Mouse (Mus musculus) forebrain, embryonic 12.5 days (tissue): ENCODE measurements around the gene Scn4b. TPM values are rescaled to one million over a fixed set of nuclear protein-coding genes. Genes with fewer than 3 reads are reported as not detected.

Experiments
- ATAC-seq: fragments of 200-750 bp; cut with Nextera tagmentation; 2 replicates; pipeline ENCODE4 v1.8.0; 2017; ENCODE audit warnings: moderate TSS enrichment; ENCODE audit not compliant: low FRiP score
- H3K27ac ChIP-seq: fragments of 300-500 bp; sonication (generic); 2 replicates; pipeline ENCODE4 v1.5.1; 2016; ENCODE audit warnings: mild to moderate bottlenecking
- H3K27me3 ChIP-seq: fragments of 300-500 bp; sonication (generic); 2 replicates; pipeline ENCODE4 v1.6.1; 2016; ENCODE audit warnings: mild to moderate bottlenecking
- H3K36me3 ChIP-seq: fragments of 300-500 bp; sonication (generic); replicated peaks from 2 replicates; pipeline ENCODE4 v1.6.1; 2016; ENCODE audit warnings: mild to moderate bottlenecking
- H3K4me1 ChIP-seq: fragments of 300-500 bp; sonication (generic); 2 replicates; pipeline ENCODE4 v1.6.1; 2016
- H3K4me2 ChIP-seq: fragments of 300-500 bp; sonication (generic); 2 replicates; pipeline ENCODE4 v1.6.1; 2016; ENCODE audit warnings: mild to moderate bottlenecking, moderate library complexity
- H3K4me3 ChIP-seq: fragments of 300-500 bp; sonication (generic); replicated peaks from 2 replicates; pipeline ENCODE4 v1.5.1; 2016; ENCODE audit warnings: mild to moderate bottlenecking
- H3K9ac ChIP-seq: fragments of 300-500 bp; sonication (generic); 2 replicates; pipeline ENCODE4 v1.6.1; 2016; ENCODE audit warnings: mild to moderate bottlenecking
- H3K9me3 ChIP-seq: fragments of 300-500 bp; sonication (generic); 2 replicates; pipeline ENCODE4 v1.6.1; 2016
- WGBS: fragments of 180-500 bp; shearing (Covaris S2); methylation state at CpG from one replicate; pipeline ENCODE4 v1.1.7; 2016; 5-methylcytosine and 5-hydroxymethylcytosine counted together
- polyA plus RNA-seq: library from polyadenylated mRNA; unstranded; fragments of >200 nt; fragmentation: Nextera tagmentation; extraction: Ambion mirVana; gene quantifications from 2 replicates; pipeline ENCODE4 v1.2.1, GENCODE M21; 2016

The Scn4b gene
- polyA plus RNA-seq, 1 experiment from 2014 or later: 0.23 TPM

- H3K36me3 ChIP-seq: no peaks in the 10 kb centered on the region
- ATAC-seq: no peak
- H3K27ac ChIP-seq: no peak overlapping the region
- 21% methylated on average over 5 of the region's 5 CpGs for WGBS
- H3K4me3 ChIP-seq: no peak overlapping the region
- H3K4me1 ChIP-seq: peaks cover 14% of the 10 kb centered on the region
- H3K9ac ChIP-seq: no peak overlapping the region
- no peak overlapping the region for H3K4me2 ChIP-seq
- peaks cover 76% of the 10 kb centered on the region for H3K27me3 ChIP-seq
- no peaks in the 10 kb centered on the region for H3K9me3 ChIP-seq
Measured at GRCm38 (mm10) chr9:45133484-45134310, 4.5 kb upstream of the Scn4b start.

- Histone ChIP-seq H3K27ac (no peak overlapping the region), H3K36me3 (no peaks in the 10 kb centered on the region)
- 10% methylated on average over 7 of the region's 7 CpGs for WGBS
Measured at GRCm38 (mm10) chr9:45136442-45137169, 1.6 kb upstream of the Scn4b start.

GRCm38 (mm10) chr9:45139082-45139481, 887 bp downstream of the Scn4b start:
- Histone ChIP-seq H3K27ac (no peak overlapping the region), H3K4me2 (peak overlapping the region; percentile 88), H3K4me3 (peak overlapping the region; percentile 47), H3K27me3 (peaks cover 99% of the 10 kb centered on the region), H3K4me1 (peaks cover 30% of the 10 kb centered on the region), H3K36me3 (no peaks in the 10 kb centered on the region), H3K9ac (0 out of 2 replicates have a peak overlapping the region, but pooled peaks have one; percentile 51), H3K9me3 (no peaks in the 10 kb centered on the region)
- ATAC-seq: no peak
- WGBS: under 1% methylated on average over 7 of the region's 7 CpGs

More at GRCm38 (mm10) chr9:45136442-45137169, 1.6 kb upstream of the Scn4b start:
- Histone ChIP-seq H3K4me1 (peaks cover 28% of the 10 kb centered on the region), H3K27me3 (peaks cover 96% of the 10 kb centered on the region), H3K4me3 (no peak overlapping the region), H3K9ac (no peak overlapping the region), H3K9me3 (no peaks in the 10 kb centered on the region), H3K4me2 (no peak overlapping the region)
- no peak for ATAC-seq

GRCm38 (mm10) chr9:45140945-45141344, 2.8 kb downstream of the Scn4b start:
- H3K4me3 ChIP-seq: no peak overlapping the region
- 31% methylated on average over 7 of the region's 7 CpGs for WGBS
- H3K4me1 ChIP-seq: peaks cover 36% of the 10 kb centered on the region
- no peak overlapping the region for H3K4me2 ChIP-seq
- no peak overlapping the region for H3K27ac ChIP-seq
- H3K9me3 ChIP-seq: no peaks in the 10 kb centered on the region
- ATAC-seq: peak; percentile 63; the same call in 1 of the 2 replicates
- no peaks in the 10 kb centered on the region for H3K36me3 ChIP-seq
- peaks cover 98% of the 10 kb centered on the region for H3K27me3 ChIP-seq
- no peak overlapping the region for H3K9ac ChIP-seq

DNA sequence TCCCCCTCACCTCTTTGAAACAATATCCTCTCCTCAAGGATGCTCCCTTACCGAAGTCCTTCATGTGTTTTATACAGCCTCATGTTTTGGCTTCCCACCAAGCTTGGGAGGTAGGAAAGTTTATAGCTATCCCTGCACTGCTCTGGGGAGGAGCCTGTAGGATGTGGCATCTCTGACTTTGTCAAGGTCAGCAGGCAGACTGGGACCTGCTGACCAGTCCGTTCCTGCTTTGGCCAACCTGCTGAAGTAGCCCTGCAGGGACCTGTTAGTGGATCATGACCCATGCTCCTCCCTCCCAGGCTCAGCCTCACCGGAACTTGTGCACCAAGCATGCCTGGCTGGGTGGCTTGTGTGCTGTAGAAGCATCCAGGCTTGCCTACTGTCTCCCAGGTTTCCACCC, 4.5 kb downstream of the Scn4b start:
- no peak overlapping the region for H3K4me2 ChIP-seq
- ATAC-seq: no peak
- H3K4me3 ChIP-seq: no peak overlapping the region
- no peaks in the 10 kb centered on the region for H3K36me3 ChIP-seq
- no peak overlapping the region for H3K27ac ChIP-seq
- H3K9ac ChIP-seq: no peak overlapping the region
- no peaks in the 10 kb centered on the region for H3K9me3 ChIP-seq
- WGBS: 63% methylated on average over 3 of the region's 3 CpGs
- H3K4me1 ChIP-seq: peaks cover 34% of the 10 kb centered on the region
- H3K27me3 ChIP-seq: peaks cover 97% of the 10 kb centered on the region

GRCm38 (mm10) chr9:45145533-45146266, 7.5 kb downstream of the Scn4b start:
- no peak for ATAC-seq

GRCm38 (mm10) chr9:45146267-45146597, 8.0 kb downstream of the Scn4b start:
- Histone ChIP-seq H3K27me3 (peaks cover 87% of the 10 kb centered on the region), H3K36me3 (no peaks in the 10 kb centered on the region), H3K4me2 (peak overlapping the region; percentile 63), H3K27ac (no peak overlapping the region), H3K9me3 (no peaks in the 10 kb centered on the region), H3K9ac (peak overlapping the region; percentile 45; the same call in 1 of the 2 replicates), H3K4me3 (peak overlapping the region; percentile 37), H3K4me1 (peaks cover 16% of the 10 kb centered on the region)
- ATAC-seq: no peak
- under 1% methylated on average over 5 of the region's 5 CpGs for WGBS

More at GRCm38 (mm10) chr9:45145533-45146266, 7.5 kb downstream of the Scn4b start:
- Histone ChIP-seq H3K4me1 (peaks cover 21% of the 10 kb centered on the region), H3K4me2 (peak overlapping the region; percentile 63), H3K27me3 (peaks cover 92% of the 10 kb centered on the region), H3K9me3 (no peaks in the 10 kb centered on the region), H3K27ac (no peak overlapping the region), H3K4me3 (peak overlapping the region; percentile 37), H3K9ac (peak overlapping the region; percentile 45; the same call in 1 of the 2 replicates), H3K36me3 (no peaks in the 10 kb centered on the region)
- 2% methylated on average over 27 of the region's 27 CpGs for WGBS

DNA sequence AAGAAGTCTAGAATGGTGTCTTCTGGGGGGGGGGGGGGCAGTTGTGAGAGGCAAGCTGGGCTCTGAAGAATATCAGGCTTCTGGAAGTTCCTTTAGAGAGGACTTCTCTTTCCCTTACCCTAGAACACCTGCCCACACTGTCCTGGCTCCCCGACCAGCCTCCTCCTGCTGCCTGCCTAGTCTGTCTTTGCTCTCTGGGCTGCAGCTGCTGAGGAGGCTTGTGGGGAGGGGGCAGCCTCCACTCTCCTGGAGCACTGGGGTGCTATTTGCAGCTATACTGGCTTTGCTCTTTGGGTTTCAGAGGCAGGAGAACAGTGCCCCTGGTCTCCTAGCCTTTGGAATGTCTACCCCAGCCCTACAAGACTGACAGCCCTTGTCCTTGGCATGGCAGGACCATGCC, 12.7 kb downstream of the Scn4b start:
- Histone ChIP-seq H3K4me3 (no peak overlapping the region), H3K27ac (no peak overlapping the region)
- no peak for ATAC-seq

GRCm38 (mm10) chr9:45153361-45153760, 15.2 kb downstream of the Scn4b start:
- Histone ChIP-seq H3K27ac (no peak overlapping the region), H3K27me3 (peaks cover 33% of the 10 kb centered on the region), H3K4me1 (no peaks in the 10 kb centered on the region), H3K4me2 (no peak overlapping the region), H3K36me3 (no peaks in the 10 kb centered on the region), H3K4me3 (no peak overlapping the region), H3K9ac (no peak overlapping the region), H3K9me3 (no peaks in the 10 kb centered on the region)
- WGBS: 85% methylated on average over 7 of the region's 7 CpGs
- ATAC-seq: no peak

More for the DNA sequence above, 12.7 kb downstream of the Scn4b start:
- Histone ChIP-seq H3K9me3 (no peaks in the 10 kb centered on the region), H3K4me1 (peaks cover 2% of the 10 kb centered on the region), H3K4me2 (no peak overlapping the region), H3K27me3 (peaks cover 52% of the 10 kb centered on the region), H3K9ac (no peak overlapping the region), H3K36me3 (no peaks in the 10 kb centered on the region)
- 80% methylated on average over 1 of the region's 1 CpGs for WGBS

GRCm38 (mm10) chr9:45167903-45168302, 29.7 kb downstream of the Scn4b start:
- Histone ChIP-seq H3K4me2 (no peak overlapping the region), H3K9me3 (0 out of 2 replicates have a peak, but pooled peaks cover 3% of the 10 kb centered on the region), H3K4me3 (no peak overlapping the region), H3K36me3 (no peaks in the 10 kb centered on the region), H3K4me1 (no peaks in the 10 kb centered on the region), H3K27ac (no peak overlapping the region), H3K27me3 (no peaks in the 10 kb centered on the region), H3K9ac (no peak overlapping the region)
- WGBS: 74% methylated on average over 5 of the region's 5 CpGs
- no peak for ATAC-seq

DNA sequence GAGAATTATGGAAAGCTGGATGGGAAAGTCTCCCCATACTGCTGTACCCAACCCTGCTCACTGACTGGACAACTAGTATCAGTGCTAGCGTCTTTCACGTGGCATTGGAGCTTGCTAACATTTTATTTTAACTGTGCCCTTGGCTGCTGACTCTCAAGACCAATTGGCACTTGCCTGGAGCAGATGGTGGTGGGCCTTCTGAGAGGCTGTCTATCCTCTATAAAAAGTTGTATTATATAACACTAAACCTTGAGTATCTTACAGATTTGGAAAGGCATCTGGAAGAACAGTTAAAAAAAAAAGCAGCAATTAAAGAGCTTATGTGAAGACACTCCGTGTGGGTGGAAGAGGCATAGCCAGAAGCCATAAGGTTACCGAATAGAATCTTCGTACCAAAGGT, 32.0 kb downstream of the Scn4b start:
- Histone ChIP-seq H3K9me3 (0 out of 2 replicates have a peak, but pooled peaks cover 3% of the 10 kb centered on the region), H3K27me3 (no peaks in the 10 kb centered on the region), H3K4me2 (no peak overlapping the region), H3K4me3 (no peak overlapping the region), H3K9ac (no peak overlapping the region), H3K36me3 (no peaks in the 10 kb centered on the region), H3K27ac (no peak overlapping the region), H3K4me1 (no peaks in the 10 kb centered on the region)
- no peak for ATAC-seq
- WGBS: 86% methylated on average over 5 of the region's 5 CpGs

DNA sequence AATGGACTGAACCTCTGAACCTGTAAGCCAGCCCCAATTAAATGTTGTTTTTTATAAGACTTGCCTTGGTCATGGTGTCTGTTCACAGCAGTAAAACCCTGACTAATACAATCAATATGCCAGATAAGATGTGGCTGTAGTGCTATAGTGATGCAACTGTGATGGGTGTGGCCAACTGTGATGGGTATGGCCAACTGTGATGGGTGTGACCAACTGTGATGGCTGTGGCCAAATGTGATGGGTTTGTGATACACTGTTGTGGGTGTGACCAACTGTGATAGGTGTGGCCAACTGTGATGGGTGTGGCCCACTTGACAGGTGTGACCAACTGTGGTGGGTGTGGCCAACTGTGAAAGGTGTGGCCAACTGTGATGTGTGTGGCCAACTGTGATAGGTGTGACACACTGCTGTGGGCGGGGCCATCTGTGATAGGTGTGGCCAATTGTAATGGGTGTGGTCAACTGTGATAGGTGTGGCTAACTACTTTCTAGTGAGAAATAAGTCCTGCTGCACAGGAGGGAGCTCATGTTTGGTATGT, 32.9 kb downstream of the Scn4b start:
- H3K27ac ChIP-seq: no peak overlapping the region
- H3K4me3 ChIP-seq: no peak overlapping the region
- no peaks in the 10 kb centered on the region for H3K27me3 ChIP-seq
- H3K4me2 ChIP-seq: no peak overlapping the region
- H3K36me3 ChIP-seq: no peaks in the 10 kb centered on the region
- H3K9ac ChIP-seq: no peak overlapping the region
- 92% methylated on average over 1 of the region's 1 CpGs for WGBS
- ATAC-seq: no peak
- 0 out of 2 replicates have a peak, but pooled peaks cover 3% of the 10 kb centered on the region for H3K9me3 ChIP-seq
- no peaks in the 10 kb centered on the region for H3K4me1 ChIP-seq
